Mouse (Mus musculus) hindbrain, embryonic 16.5 days (tissue): ENCODE results near the gene Tspan10. TPM values are rescaled to one million over a fixed set of nuclear protein-coding genes. Genes with fewer than 3 reads are reported as not detected.
A peak's percentile ranks its signal among the peaks of the same experiment; 100 is the strongest.

Source experiments
- ATAC-seq: fragments of 200-750 bp; cut with Nextera tagmentation; 2 replicates; pipeline ENCODE4 v1.8.0; 2017; ENCODE audit warnings: moderate TSS enrichment, moderate library complexity
- H3K27ac ChIP-seq: fragments of 300-500 bp; sonication (generic); 2 replicates; pipeline ENCODE4 v1.5.1; 2014; ENCODE audit warnings: low read depth, mild to moderate bottlenecking, control low read depth, low read length, moderate library complexity
- H3K27me3 ChIP-seq: fragments of 300-500 bp; sonication (generic); replicated peaks from 2 replicates; pipeline ENCODE4 v1.6.1; 2014; ENCODE audit warnings: low read length; ENCODE audit not compliant: control insufficient read depth, insufficient read depth
- H3K36me3 ChIP-seq: fragments of 300-500 bp; sonication (generic); 2 replicates; pipeline ENCODE4 v1.6.1; 2014; ENCODE audit warnings: mild to moderate bottlenecking, low read length, moderate library complexity, mixed read lengths; ENCODE audit not compliant: control insufficient read depth, insufficient read depth
- H3K4me1 ChIP-seq: fragments of 300-500 bp; sonication (generic); 2 replicates; pipeline ENCODE4 v1.6.1; 2014; ENCODE audit warnings: low read depth, low read length; ENCODE audit not compliant: control insufficient read depth, insufficient read depth
- H3K4me2 ChIP-seq: fragments of 300-500 bp; sonication (generic); 2 replicates; pipeline ENCODE4 v1.6.1; 2014; ENCODE audit warnings: mild to moderate bottlenecking, low read length, control low read depth, moderate library complexity
- H3K4me3 ChIP-seq: fragments of 300-500 bp; sonication (generic); 2 replicates; pipeline ENCODE4 v1.5.1; 2014; ENCODE audit warnings: mild to moderate bottlenecking, low read length, control low read depth, moderate library complexity
- H3K9ac ChIP-seq: fragments of 300-500 bp; sonication (generic); 2 replicates; pipeline ENCODE4 v1.6.1; 2014; ENCODE audit warnings: low read depth, mild to moderate bottlenecking, control low read depth, low read length, moderate library complexity
- H3K9me3 ChIP-seq: fragments of 300-500 bp; sonication (generic); 2 replicates; pipeline ENCODE4 v1.6.1; 2014; ENCODE audit warnings: mild to moderate bottlenecking, low read length, moderate library complexity; ENCODE audit not compliant: control insufficient read depth
- WGBS: fragments of 180-500 bp; shearing (Covaris S2); extraction: QIAGEN DNeasy Blood & Tissue Kit; methylation state at CpG from one replicate; pipeline ENCODE4 v1.1.7; 2014; 5-methylcytosine and 5-hydroxymethylcytosine counted together
- polyA plus RNA-seq: library from polyadenylated mRNA; unstranded; fragments of >200 nt; fragmentation: Nextera tagmentation; extraction: Ambion mirVana; gene quantifications from 2 replicates; pipeline ENCODE4 v1.2.1, GENCODE M21; 2015

Tspan10 gene
- polyA plus RNA-seq, 1 experiment from 2014 or later: not detected

GRCm38 (mm10) chr11:120422651-120423568 is 19.5 kb upstream of the Tspan10 start:
- no peaks in the 10 kb centered on the region for H3K4me1 ChIP-seq
- WGBS: 87% methylated on average over 13 of the region's 13 CpGs
- no peak for ATAC-seq
- no peaks in the 10 kb centered on the region for H3K27me3 ChIP-seq
- no peak overlapping the region for H3K4me2 ChIP-seq
- H3K27ac ChIP-seq: no peak overlapping the region
- H3K36me3 ChIP-seq: peaks cover 24% of the 10 kb centered on the region
- no peak overlapping the region for H3K4me3 ChIP-seq
- H3K9ac ChIP-seq: no peak overlapping the region
- no peaks in the 10 kb centered on the region for H3K9me3 ChIP-seq

DNA sequence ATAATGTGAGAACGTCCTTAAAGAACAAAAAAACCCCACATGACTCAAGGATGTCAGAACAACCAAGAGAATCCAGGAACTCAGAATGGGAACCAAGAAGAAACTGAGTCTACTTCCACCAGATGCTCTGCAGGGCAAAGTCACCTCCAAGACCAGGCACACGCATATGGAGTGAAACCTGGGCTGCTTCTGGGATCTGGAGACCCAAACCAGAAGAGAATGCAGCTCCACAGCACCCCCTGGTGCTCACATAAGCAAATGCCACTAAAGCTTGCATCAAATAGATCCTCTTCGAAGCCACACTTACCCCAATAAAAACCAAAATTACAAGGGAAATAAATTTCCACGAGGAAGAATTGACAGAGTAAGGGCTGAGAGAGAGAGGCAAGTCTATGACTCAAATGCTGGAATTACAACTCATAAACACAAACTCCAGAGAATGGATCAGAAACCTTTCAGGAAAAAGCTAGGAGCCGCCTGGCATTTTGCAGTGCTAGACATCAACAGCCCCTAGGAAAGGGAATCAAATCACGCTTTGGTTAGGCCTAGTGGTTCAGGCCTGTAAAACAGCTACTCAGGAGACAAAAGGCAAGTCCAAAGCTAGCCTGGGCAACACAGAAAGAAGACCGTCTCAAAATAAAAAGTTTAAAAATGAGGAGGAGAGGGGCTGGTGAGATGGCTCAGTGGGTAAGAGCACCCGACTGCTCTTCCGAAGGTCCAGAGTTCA is 18.7 kb upstream of the Tspan10 start:
- Histone ChIP-seq H3K9me3 (no peaks in the 10 kb centered on the region), H3K27ac (no peak overlapping the region), H3K36me3 (peaks cover 27% of the 10 kb centered on the region), H3K27me3 (no peaks in the 10 kb centered on the region), H3K4me3 (no peak overlapping the region), H3K4me1 (no peaks in the 10 kb centered on the region), H3K9ac (no peak overlapping the region), H3K4me2 (no peak overlapping the region)
- ATAC-seq: no peak
- 72% methylated on average over 9 of the region's 9 CpGs for WGBS

GRCm38 (mm10) chr11:120426727-120427126 is 15.7 kb upstream of the Tspan10 start:
- Histone ChIP-seq H3K27me3 (no peaks in the 10 kb centered on the region), H3K9ac (no peak overlapping the region), H3K4me1 (no peaks in the 10 kb centered on the region), H3K4me2 (no peak overlapping the region), H3K9me3 (no peaks in the 10 kb centered on the region), H3K27ac (no peak overlapping the region), H3K4me3 (no peak overlapping the region), H3K36me3 (peaks cover 23% of the 10 kb centered on the region)
- WGBS: 96% methylated on average over 3 of the region's 3 CpGs
- no peak for ATAC-seq

- Histone ChIP-seq H3K36me3 (peaks cover 7% of the 10 kb centered on the region; the same call in 1 of the 2 replicates), H3K9me3 (no peaks in the 10 kb centered on the region), H3K27me3 (no peaks in the 10 kb centered on the region), H3K4me1 (peaks cover 12% of the 10 kb centered on the region), H3K27ac (peak within 1 kb of the TSS; percentile 85), H3K4me3 (peak within 1 kb of the TSS; percentile 94), H3K9ac (peak within 1 kb of the TSS; percentile 97), H3K4me2 (peak within 1 kb of the TSS; percentile 92)
- under 1% methylated on average over 58 of the region's 77 CpGs for WGBS
- peak; percentile 90 for ATAC-seq
Measured at GRCm38 (mm10) chr11:120437152-120437856, 5.1 kb upstream of the Tspan10 start, which contains the start of gene Nploc4. Nploc4 (minus strand) TSS chr11:120437708.

GRCm38 (mm10) chr11:120437857-120438385 is 4.5 kb upstream of the Tspan10 start:
- H3K27ac ChIP-seq: peak overlapping the region; percentile 85; the same call in 1 of the 2 replicates
- WGBS: 30% methylated on average over 12 of the region's 12 CpGs

DNA sequence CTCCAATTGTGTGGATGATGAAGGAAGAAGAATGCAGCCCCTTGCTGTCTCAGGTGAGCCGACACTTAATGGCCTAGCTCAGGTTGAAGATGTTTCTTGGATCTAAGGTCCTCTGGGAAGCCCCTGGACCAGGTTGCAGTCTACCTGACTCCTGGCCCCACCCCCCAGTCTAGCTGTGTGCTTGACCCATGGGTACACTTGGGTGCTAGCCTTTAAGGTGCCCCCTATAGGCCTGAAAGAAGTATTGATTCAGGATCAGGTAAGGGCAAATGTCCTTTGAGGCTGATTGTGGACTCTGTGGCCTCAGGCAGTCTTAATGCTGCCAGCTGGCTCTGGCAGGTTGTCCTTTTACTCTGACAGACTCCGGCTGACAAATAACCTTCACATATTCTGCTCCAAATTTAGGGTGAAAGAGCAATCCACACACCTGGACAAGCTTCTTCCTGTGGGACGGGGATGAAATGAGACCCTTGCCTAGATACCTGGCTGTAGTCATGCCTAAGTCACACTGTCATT is 379 bp downstream of the Tspan10 start:
- Histone ChIP-seq H3K27ac (no peak overlapping the region), H3K4me2 (no peak overlapping the region), H3K9me3 (no peaks in the 10 kb centered on the region), H3K4me3 (no peak overlapping the region), H3K4me1 (no peaks in the 10 kb centered on the region), H3K36me3 (no peaks in the 10 kb centered on the region), H3K9ac (no peak overlapping the region), H3K27me3 (no peaks in the 10 kb centered on the region)
- ATAC-seq: no peak
- WGBS: 91% methylated on average over 3 of the region's 3 CpGs

More at GRCm38 (mm10) chr11:120437857-120438385, 4.5 kb upstream of the Tspan10 start:
- Histone ChIP-seq H3K36me3 (peaks cover under 1% of the 10 kb centered on the region; the same call in 1 of the 2 replicates), H3K4me2 (peak overlapping the region; percentile 92), H3K9ac (peak overlapping the region; percentile 97), H3K9me3 (no peaks in the 10 kb centered on the region), H3K4me3 (peak overlapping the region; percentile 94), H3K27me3 (no peaks in the 10 kb centered on the region), H3K4me1 (peaks cover 12% of the 10 kb centered on the region)
- ATAC-seq: no peak

DNA sequence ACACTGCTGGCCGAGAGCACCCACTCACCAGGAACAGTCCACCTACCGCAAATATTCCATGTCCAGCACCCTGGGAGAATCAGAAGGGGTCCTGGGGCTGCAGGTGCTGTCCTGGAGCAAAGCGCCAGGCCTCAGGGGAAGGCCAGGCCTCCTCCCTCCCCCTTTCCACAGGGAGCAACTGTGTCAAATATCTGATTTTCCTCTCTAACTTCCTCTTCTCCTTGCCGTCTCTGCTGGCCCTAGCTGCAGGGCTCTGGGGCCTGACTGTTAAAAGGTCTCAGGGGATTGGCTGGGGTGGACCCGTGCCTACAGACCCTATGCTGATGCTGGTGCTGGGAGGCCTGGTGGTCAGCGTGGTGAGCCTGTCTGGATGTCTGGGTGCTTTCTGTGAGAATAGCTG is 1.7 kb downstream of the Tspan10 start:
- H3K4me1 ChIP-seq: no peaks in the 10 kb centered on the region
- no peak overlapping the region for H3K4me2 ChIP-seq
- H3K9me3 ChIP-seq: no peaks in the 10 kb centered on the region
- H3K36me3 ChIP-seq: no peaks in the 10 kb centered on the region
- no peak overlapping the region for H3K9ac ChIP-seq
- no peak overlapping the region for H3K27ac ChIP-seq
- H3K4me3 ChIP-seq: no peak overlapping the region
- no peak for ATAC-seq
- no peaks in the 10 kb centered on the region for H3K27me3 ChIP-seq
- 70% methylated on average over 6 of the region's 6 CpGs for WGBS

- WGBS: 79% methylated on average over 3 of the region's 3 CpGs
- no peak for ATAC-seq
Measured at GRCm38 (mm10) chr11:120445475-120445874, 3.0 kb downstream of the Tspan10 start.

More at GRCm38 (mm10) chr11:120445475-120445874, 3.0 kb downstream of the Tspan10 start:
- Histone ChIP-seq H3K4me1 (no peaks in the 10 kb centered on the region), H3K27ac (no peak overlapping the region), H3K9me3 (no peaks in the 10 kb centered on the region), H3K4me2 (no peak overlapping the region), H3K9ac (no peak overlapping the region), H3K36me3 (no peaks in the 10 kb centered on the region), H3K4me3 (no peak overlapping the region), H3K27me3 (no peaks in the 10 kb centered on the region)
